Comparison of ENCODE assay signal across 15 mouse cellular contexts in the genomic region with DNA sequence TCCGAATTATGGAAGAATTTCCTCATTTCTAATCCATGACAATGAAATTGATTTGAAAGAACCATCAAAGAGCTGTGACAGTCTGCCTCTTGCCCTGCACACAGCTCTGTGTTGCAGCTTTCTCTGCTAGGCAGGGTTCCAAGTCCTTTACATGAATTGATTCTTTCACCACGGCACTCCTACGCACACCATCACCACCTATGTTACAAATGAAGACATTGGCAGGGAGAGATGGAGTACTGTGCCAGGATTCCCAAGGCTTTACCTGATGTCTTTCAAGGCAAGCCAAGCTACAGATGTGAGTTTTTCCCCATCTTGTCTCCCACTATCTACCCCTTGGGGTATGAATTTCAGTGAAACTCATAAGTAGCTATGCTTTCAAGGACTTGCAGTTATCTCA.
DNase-seq lines count a peak whose midpoint lies in the region; ATAC-seq and TF ChIP-seq lines count a peak whose summit lies in the region.
"Had no signal": no experiment of that assay in that cellular context is flagged by ENCODE, and none has a peak within 500 bp of the region (broad histone marks: within the 10 kb centered on the region; RNA-seq: fewer than 3 reads in every experiment).

No protein-coding gene starts in this region.

- peaks cover 9% of the 10 kb centered on the region; the same call in 1 of the 2 replicates for H3K4me1 ChIP-seq in forebrain, embryonic 13.5 days
- H3K4me1 ChIP-seq in forebrain, embryonic 11.5 days (replicated peaks; ENCODE audit: control insufficient read depth, insufficient read depth, low read length) = no peaks in the 10 kb centered on the region
- H3K4me1 ChIP-seq in limb, embryonic 14.5 days (ENCODE audit: control insufficient read depth, insufficient read depth, low read length) = no peaks in the 10 kb centered on the region
- no peaks in the 10 kb centered on the region for H3K4me1 ChIP-seq in limb, embryonic 10.5 days
- H3K4me1 ChIP-seq in forebrain, postnatal 0 days (ENCODE audit: insufficient read depth) = 0 out of 2 replicates have a peak, but pooled peaks cover 3% of the 10 kb centered on the region
- no peaks in the 10 kb centered on the region for H3K4me1 ChIP-seq in intestine, postnatal 0 days (replicated peaks; ENCODE audit: control insufficient read depth, insufficient read depth, low read length)
- H3K4me1 ChIP-seq: hindbrain, embryonic 12.5 days; neural tube, embryonic 12.5 days had no signal

- no peaks in the 10 kb centered on the region for H3K27me3 ChIP-seq in forebrain, embryonic 13.5 days
- H3K27me3 ChIP-seq in forebrain, embryonic 11.5 days (ENCODE audit: control insufficient read depth, insufficient read depth, low read length) = no peaks in the 10 kb centered on the region
- no peaks in the 10 kb centered on the region for H3K27me3 ChIP-seq in limb, embryonic 14.5 days (ENCODE audit: control insufficient read depth, insufficient read depth, low read length)
- H3K27me3 ChIP-seq in limb, embryonic 10.5 days (ENCODE audit: low read depth, poor library complexity, severe bottlenecking) = no peaks in the 10 kb centered on the region
- no peaks in the 10 kb centered on the region for H3K27me3 ChIP-seq in forebrain, postnatal 0 days (ENCODE audit: insufficient read depth, low read length)
- no peaks in the 10 kb centered on the region for H3K27me3 ChIP-seq in intestine, postnatal 0 days (replicated peaks; ENCODE audit: control insufficient read depth, insufficient read depth, low read length)
- H3K27me3 ChIP-seq: hindbrain, embryonic 12.5 days; neural tube, embryonic 12.5 days had no signal

- DNase-seq in forebrain, embryonic 11.5 days (ENCODE audit: low spot score) = no peak
- peak; percentile 18 for DNase-seq in limb, embryonic 14.5 days (ENCODE audit: low spot score)
- DNase-seq in limb, embryonic 10.5 days (ENCODE audit: low spot score) = no peak
- DNase-seq in forebrain, postnatal 0 days = peak; percentile 37
- peak; percentile 61 to 68 for DNase-seq in right cerebral cortex, adult 2 months (ENCODE audit: low spot score in 2 of 2)
- DNase-seq in adrenal gland, adult 2 months = no peak
- DNase-seq: B cell, adult 2 months; liver, postnatal 0 days; retina, postnatal 1 day had no signal

- H3K27ac ChIP-seq in forebrain, embryonic 13.5 days = no peak overlapping the region
- no peak overlapping the region for H3K27ac ChIP-seq in forebrain, embryonic 11.5 days (ENCODE audit: low read depth, low read length)
- no peak overlapping the region for H3K27ac ChIP-seq in limb, embryonic 14.5 days (replicated peaks; ENCODE audit: low read depth, low read length)
- H3K27ac ChIP-seq in limb, embryonic 10.5 days = no peak overlapping the region
- H3K27ac ChIP-seq in forebrain, postnatal 0 days (ENCODE audit: low read depth, low read length) = no peak overlapping the region
- H3K27ac ChIP-seq in intestine, postnatal 0 days (ENCODE audit: low read depth, low read length) = no peak overlapping the region
- H3K27ac ChIP-seq: hindbrain, embryonic 12.5 days; neural tube, embryonic 12.5 days had no signal

- H3K4me3 ChIP-seq in forebrain, embryonic 13.5 days = no peak overlapping the region
- no peak overlapping the region for H3K4me3 ChIP-seq in forebrain, embryonic 11.5 days (ENCODE audit: low read depth, low read length)
- no peak overlapping the region for H3K4me3 ChIP-seq in limb, embryonic 14.5 days (replicated peaks; ENCODE audit: low read length)
- H3K4me3 ChIP-seq in limb, embryonic 10.5 days = no peak overlapping the region
- H3K4me3 ChIP-seq in forebrain, postnatal 0 days (ENCODE audit: low read depth, low read length) = no peak overlapping the region
- no peak overlapping the region for H3K4me3 ChIP-seq in intestine, postnatal 0 days (ENCODE audit: low read depth, low read length)
- H3K4me3 ChIP-seq: hindbrain, embryonic 12.5 days; neural tube, embryonic 12.5 days had no signal

- H3K9ac ChIP-seq in forebrain, embryonic 13.5 days = no peak overlapping the region
- no peak overlapping the region for H3K9ac ChIP-seq in forebrain, embryonic 11.5 days (ENCODE audit: low read length)
- H3K9ac ChIP-seq in limb, embryonic 14.5 days (ENCODE audit: low read depth, low read length, severe bottlenecking) = no peak overlapping the region
- no peak overlapping the region for H3K9ac ChIP-seq in forebrain, postnatal 0 days
- no peak overlapping the region for H3K9ac ChIP-seq in intestine, postnatal 0 days (ENCODE audit: low read depth, low read length)
- H3K9ac ChIP-seq: hindbrain, embryonic 12.5 days; liver, postnatal 0 days; neural tube, embryonic 12.5 days had no signal

- no peak overlapping the region for H3K4me2 ChIP-seq in forebrain, embryonic 13.5 days
- no peak overlapping the region for H3K4me2 ChIP-seq in forebrain, embryonic 11.5 days (ENCODE audit: low read depth, low read length, severe bottlenecking)
- H3K4me2 ChIP-seq in limb, embryonic 14.5 days (replicated peaks; ENCODE audit: low read depth, low read length, severe bottlenecking) = no peak overlapping the region
- no peak overlapping the region for H3K4me2 ChIP-seq in forebrain, postnatal 0 days (ENCODE audit: low read depth)
- H3K4me2 ChIP-seq in intestine, postnatal 0 days (replicated peaks; ENCODE audit: low read depth) = no peak overlapping the region
- H3K4me2 ChIP-seq: heart, embryonic 11.5 days; hindbrain, embryonic 12.5 days; neural tube, embryonic 12.5 days had no signal

- 67% methylated on average over 3 of the region's 3 CpGs for WGBS in forebrain, embryonic 13.5 days
- 98% methylated on average over 3 of the region's 3 CpGs for WGBS in forebrain, embryonic 11.5 days
- WGBS in limb, embryonic 14.5 days = 73% methylated on average over 3 of the region's 3 CpGs
- WGBS in limb, embryonic 10.5 days = 94% methylated on average over 3 of the region's 3 CpGs
- 40% methylated on average over 3 of the region's 3 CpGs for WGBS in forebrain, postnatal 0 days
- 94% methylated on average over 3 of the region's 3 CpGs for WGBS in intestine, postnatal 0 days

- no peak for TF ChIP-seq POLR2A in limb, embryonic 14.5 days (IDR thresholded peaks at IDR 0.05; ENCODE audit: borderline replicate concordance, extremely low read depth, insufficient read depth, insufficient read length)

- peaks cover 51% of the 10 kb centered on the region for H3K36me3 ChIP-seq in forebrain, embryonic 13.5 days (ENCODE audit: poor library complexity, severe bottlenecking)
- H3K36me3 ChIP-seq in forebrain, embryonic 11.5 days (ENCODE audit: control insufficient read depth, insufficient read depth, low read length) = peaks cover 3% of the 10 kb centered on the region; the same call in 1 of the 2 replicates
- H3K36me3 ChIP-seq in limb, embryonic 14.5 days (ENCODE audit: control insufficient read depth, insufficient read depth, low read length) = peaks cover 62% of the 10 kb centered on the region
- peaks cover 92% of the 10 kb centered on the region for H3K36me3 ChIP-seq in limb, embryonic 10.5 days
- H3K36me3 ChIP-seq in forebrain, postnatal 0 days (ENCODE audit: insufficient read depth) = peaks cover 14% of the 10 kb centered on the region
- H3K36me3 ChIP-seq in intestine, postnatal 0 days (ENCODE audit: control insufficient read depth, insufficient read depth) = peaks cover 24% of the 10 kb centered on the region; the same call in 1 of the 2 replicates
- H3K36me3 ChIP-seq: G1E had no signal

- peak; percentile 44; the same call in 1 of the 2 replicates for ATAC-seq in forebrain, embryonic 13.5 days
- ATAC-seq in forebrain, embryonic 11.5 days (replicated peaks; ENCODE audit: low FRiP score) = no peak
- no peak for ATAC-seq in limb, embryonic 14.5 days (ENCODE audit: low FRiP score, low read depth)
- ATAC-seq in forebrain, postnatal 0 days = 0 out of 2 replicates have a peak, but pooled peaks have one; percentile 16
- no peak for ATAC-seq in intestine, postnatal 0 days
- ATAC-seq: liver, postnatal 0 days had no signal

- H3K9me3 ChIP-seq in forebrain, embryonic 13.5 days (replicated peaks) = no peaks in the 10 kb centered on the region
- H3K9me3 ChIP-seq in forebrain, embryonic 11.5 days (ENCODE audit: control insufficient read depth, low read length) = no peaks in the 10 kb centered on the region
- no peaks in the 10 kb centered on the region for H3K9me3 ChIP-seq in limb, embryonic 14.5 days (ENCODE audit: control insufficient read depth, low read length)
- no peaks in the 10 kb centered on the region for H3K9me3 ChIP-seq in limb, embryonic 10.5 days (replicated peaks)
- no peaks in the 10 kb centered on the region for H3K9me3 ChIP-seq in forebrain, postnatal 0 days (ENCODE audit: low read length)
- H3K9me3 ChIP-seq in intestine, postnatal 0 days (ENCODE audit: control insufficient read depth) = no peaks in the 10 kb centered on the region
- H3K9me3 ChIP-seq: hindbrain, embryonic 12.5 days; neural tube, embryonic 12.5 days had no signal

- no peak for TF ChIP-seq CTCF in forebrain, postnatal 0 days (IDR thresholded peaks at IDR 0.05; ENCODE audit: low read depth)
- no peak for TF ChIP-seq CTCF in intestine, postnatal 0 days (IDR thresholded peaks at IDR 0.05; ENCODE audit: low read depth)

Comparison
In these comparisons a context has a peak if more than half of its experiments do, and no peak if none do; other contexts are left out.
1. ATAC-seq: peak in forebrain, embryonic 13.5 days (single experiment) and forebrain, postnatal 0 days (single experiment); none in forebrain, embryonic 11.5 days (single experiment), limb, embryonic 14.5 days (single experiment) and intestine, postnatal 0 days (single experiment).
2. DNase-seq: peak in limb, embryonic 14.5 days (single experiment), forebrain, postnatal 0 days (single experiment) and right cerebral cortex, adult 2 months (2 of 2); none in forebrain, embryonic 11.5 days (single experiment), limb, embryonic 10.5 days (single experiment) and adrenal gland, adult 2 months (single experiment).